Mouse (Mus musculus) fat pad, adult 2 months (tissue): ENCODE data around the gene Vmn1r10.

Experiments
- DNase-seq: peaks from one replicate; pipeline ENCODE4 v3.0.0-alpha.2; 2011; ENCODE audit warnings: low read depth, low spot score; ENCODE audit errors: extremely low read depth

The Vmn1r10 gene

GRCm38 (mm10) chr6:57109154-57109553 lies at the start of gene Vmn1r10:
TSS of gene Vmn1r10 (plus strand) at chr6:57109454.
- DNase-seq: no peak

GRCm38 (mm10) chr6:57063730-57064129 lies 45.5 kb upstream of the Vmn1r10 start:
- DNase-seq: no peak

DNA sequence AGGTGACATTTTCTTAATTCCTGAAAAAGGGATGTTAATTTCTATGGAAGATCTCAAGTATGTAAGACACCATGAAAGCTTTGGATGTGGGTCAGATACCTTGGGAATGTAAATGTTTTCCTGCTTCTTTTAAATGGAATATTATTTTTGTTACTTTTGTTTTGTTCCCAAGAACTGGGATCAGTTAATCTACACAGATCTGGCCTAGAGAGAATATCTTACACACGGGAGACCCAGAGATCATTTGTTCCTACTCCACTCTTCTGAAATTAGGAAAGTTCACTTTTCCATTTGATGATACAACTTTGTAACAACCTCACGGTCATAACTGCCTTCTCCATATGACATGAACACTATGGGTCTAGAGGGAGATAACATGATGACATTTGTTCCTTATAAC lies 42.8 kb upstream of the Vmn1r10 start, which contains the start of gene Vmn1r9:
TSS of gene Vmn1r9 (plus strand) at position 301 of the 400 bp plus-strand sequence.
- DNase-seq: no peak

GRCm38 (mm10) chr6:57106358-57106757 lies 2.9 kb upstream of the Vmn1r10 start:
- DNase-seq: no peak

DNA sequence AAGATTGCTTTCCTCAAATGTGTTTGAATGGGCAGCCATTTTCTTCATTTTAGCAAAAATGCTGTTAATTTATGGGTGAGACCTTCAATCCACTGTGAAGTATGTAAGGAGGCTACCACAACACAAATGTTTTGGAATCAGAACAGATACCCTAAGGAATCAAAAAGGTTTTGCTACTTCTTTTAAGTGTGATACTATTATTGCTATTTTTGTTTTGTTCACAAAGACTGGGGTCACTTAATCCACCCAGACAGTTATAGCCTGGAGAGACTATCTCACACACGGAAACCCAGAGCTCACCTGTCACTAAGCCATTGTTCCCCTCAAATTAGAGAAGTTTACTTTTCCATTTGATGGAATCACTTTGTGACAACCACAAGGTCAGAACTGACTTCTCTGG lies 23.9 kb downstream of the Vmn1r10 start, which contains the start of gene Vmn1r11:
TSS of gene Vmn1r11 (plus strand) at position 301 of the 400 bp plus-strand sequence.
- DNase-seq: no peak

GRCm38 (mm10) chr6:57156619-57157018 lies 47.4 kb downstream of the Vmn1r10 start, which contains the start of gene Vmn1r12:
TSS of gene Vmn1r12 (plus strand) at chr6:57156919.
- no peak for DNase-seq
